21 mouse cellular contexts compared by ENCODE assay signal in genomic region chr1:130804279-130804678, GRCm38 (mm10). TPM values are rescaled to one million over a fixed set of nuclear protein-coding genes. Genes with fewer than 3 reads are reported as not detected.
DNase-seq lines count a peak whose midpoint lies in the region; ATAC-seq and TF ChIP-seq lines count a peak whose summit lies in the region.
"Had no signal": no experiment of that assay in that cellular context is flagged by ENCODE, and none has a peak within 500 bp of the region (broad histone marks: within the 10 kb centered on the region; RNA-seq: fewer than 3 reads in every experiment).

No protein-coding gene starts in this region.

- peak overlapping the region; percentile 27; the same call in 1 of the 2 replicates for H3K4me2 ChIP-seq in heart, embryonic 16.5 days (ENCODE audit: low read depth, low read length)
- no peak overlapping the region for H3K4me2 ChIP-seq in lung, embryonic 16.5 days (ENCODE audit: low read depth, low read length)
- H3K4me2 ChIP-seq: forebrain, embryonic 13.5 days; hindbrain, embryonic 12.5 days; limb, embryonic 13.5 days; liver, embryonic 13.5 days had no signal

- no peak for TF ChIP-seq CTCF in gastrocnemius, adult 2 months (IDR thresholded peaks at IDR 0.05)

- H3K4me1 ChIP-seq in heart, embryonic 16.5 days (ENCODE audit: control insufficient read depth, insufficient read depth, low read length) = peaks cover 12% of the 10 kb centered on the region
- H3K4me1 ChIP-seq in lung, embryonic 16.5 days (replicated peaks; ENCODE audit: control insufficient read depth, insufficient read depth, low read length) = no peaks in the 10 kb centered on the region
- H3K4me1 ChIP-seq: forebrain, embryonic 13.5 days; hindbrain, embryonic 12.5 days; limb, embryonic 13.5 days; liver, embryonic 13.5 days had no signal

- DNase-seq in gastrocnemius, adult 2 months = peak; percentile 43
- no peak for DNase-seq in gastrocnemius, postnatal 4 days (ENCODE audit: low spot score in 2 of 2)
- no peak for DNase-seq in heart, postnatal 14 days
- no peak for DNase-seq in lung, postnatal 10 days
- DNase-seq in gonadal fat pad, adult 2 months (ENCODE audit: low read depth) = peak; percentile 20
- no peak for DNase-seq in urinary bladder, adult 18-20 months (ENCODE audit: low spot score in 2 of 2)
- DNase-seq: adrenal gland, postnatal 14 days; cerebellum, postnatal 10 days; gastrocnemius, postnatal 25 days; liver, embryonic 13.5 days; right cerebral cortex, postnatal 4 days had no signal

- intact Hi-C loops in gastrocnemius, adult 2 months (cut with DNase I) = no loop called here
- intact Hi-C loops in heart, postnatal 14 days (cut with DNase I) = no loop called here

- peak overlapping the region; percentile 40; the same call in 1 of the 2 replicates for H3K27ac ChIP-seq in gastrocnemius, adult 2 months
- H3K27ac ChIP-seq in heart, embryonic 16.5 days (ENCODE audit: low read length) = peak overlapping the region; percentile 45
- no peak overlapping the region for H3K27ac ChIP-seq in lung, embryonic 16.5 days (ENCODE audit: low read length)
- H3K27ac ChIP-seq: forebrain, embryonic 13.5 days; hindbrain, embryonic 12.5 days; limb, embryonic 13.5 days; liver, embryonic 13.5 days had no signal

- WGBS in heart, embryonic 16.5 days = 38% methylated on average over 6 of the region's 6 CpGs
- 43% methylated on average over 6 of the region's 6 CpGs for WGBS in lung, embryonic 16.5 days

- no peak overlapping the region for H3K4me3 ChIP-seq in gastrocnemius, adult 2 months
- no peak overlapping the region for H3K4me3 ChIP-seq in heart, embryonic 16.5 days (ENCODE audit: low read length)
- no peak overlapping the region for H3K4me3 ChIP-seq in lung, embryonic 16.5 days (ENCODE audit: low read length)
- H3K4me3 ChIP-seq: forebrain, embryonic 13.5 days; hindbrain, embryonic 12.5 days; limb, embryonic 13.5 days; liver, embryonic 13.5 days had no signal

- ATAC-seq in heart, embryonic 16.5 days (replicated peaks; ENCODE audit: extremely low read depth, insufficient read depth, low FRiP score) = peak; percentile 84
- peak; percentile 28; the same call in 1 of the 2 replicates for ATAC-seq in lung, embryonic 16.5 days (ENCODE audit: low read depth)
- ATAC-seq: forebrain, embryonic 13.5 days had no signal

- H3K36me3 ChIP-seq in heart, embryonic 16.5 days (ENCODE audit: control insufficient read depth, insufficient read depth) = no peaks in the 10 kb centered on the region
- no peaks in the 10 kb centered on the region for H3K36me3 ChIP-seq in lung, embryonic 16.5 days (ENCODE audit: control insufficient read depth, insufficient read depth, low read length)
- H3K36me3 ChIP-seq: hindbrain, embryonic 12.5 days; limb, embryonic 13.5 days; liver, embryonic 13.5 days had no signal

- peaks cover 3% of the 10 kb centered on the region; the same call in 1 of the 2 replicates for H3K27me3 ChIP-seq in heart, embryonic 16.5 days (ENCODE audit: control insufficient read depth, insufficient read depth, low read length)
- no peaks in the 10 kb centered on the region for H3K27me3 ChIP-seq in lung, embryonic 16.5 days (ENCODE audit: control insufficient read depth, insufficient read depth, low read depth, low read length)
- H3K27me3 ChIP-seq: forebrain, embryonic 13.5 days; hindbrain, embryonic 12.5 days; limb, embryonic 13.5 days; liver, embryonic 13.5 days had no signal

- no peaks in the 10 kb centered on the region for H3K9me3 ChIP-seq in heart, embryonic 16.5 days (replicated peaks; ENCODE audit: control insufficient read depth, low read length)
- no peaks in the 10 kb centered on the region for H3K9me3 ChIP-seq in lung, embryonic 16.5 days (ENCODE audit: control insufficient read depth, low read length)
- H3K9me3 ChIP-seq: forebrain, embryonic 13.5 days; hindbrain, embryonic 12.5 days; limb, embryonic 13.5 days; liver, embryonic 13.5 days had no signal

- H3K9ac ChIP-seq in heart, embryonic 16.5 days (ENCODE audit: low read length) = no peak overlapping the region
- H3K9ac ChIP-seq in lung, embryonic 16.5 days (ENCODE audit: low read length) = no peak overlapping the region
- H3K9ac ChIP-seq: forebrain, embryonic 13.5 days; hindbrain, embryonic 12.5 days; limb, embryonic 13.5 days; liver, embryonic 13.5 days had no signal

RNA-seq across cellular contexts. Expression of gene Fcamr, which starts 3.6 kb away (rescaled TPM):
- under 1 TPM in 1 of 2 experiments, not detected in 1; 0.14 TPM for total RNA-seq in gastrocnemius, adult 2 months (2021)
- not detected for total RNA-seq in gastrocnemius, postnatal 4 days (2021)
- 0.21 TPM in 1 of 2 replicates, not detected in the other for polyA plus RNA-seq in heart, embryonic 16.5 days (2015; fragmentation: Nextera tagmentation; extraction: Ambion mirVana)
- under 1 TPM; 0.17 to 0.41 TPM for total RNA-seq in heart, postnatal 14 days (2021)
- 0.11 TPM in 1 of 2 replicates, not detected in the other for polyA plus RNA-seq in lung, embryonic 16.5 days (2015; fragmentation: Nextera tagmentation; extraction: Ambion mirVana)
- 0.81 and 1.1 TPM in 2 replicates for polyA plus RNA-seq in gonadal fat pad, adult 2 months (2012; rRNA removed)
- total RNA-seq: adrenal gland, postnatal 14 days; gastrocnemius, postnatal 25 days; layer of hippocampus, postnatal 10 days; left cerebral cortex, adult 8-10 months; MEL had no signal
- polyA plus RNA-seq: forebrain, embryonic 13.5 days; hindbrain, embryonic 12.5 days; kidney, embryonic 14.5 days; limb, embryonic 13.5 days; liver, embryonic 13.5 days; neural tube, embryonic 11.5 days had no signal

RNA-seq across cellular contexts. Expression of gene Pigr, which starts 22.2 kb away (rescaled TPM):
- not detected for total RNA-seq in gastrocnemius, adult 2 months (2021)
- under 1 TPM in 1 of 2 experiments, not detected in 1; 0.08 TPM for total RNA-seq in gastrocnemius, postnatal 4 days (2021)
- polyA plus RNA-seq in heart, embryonic 16.5 days (2015; fragmentation: Nextera tagmentation; extraction: Ambion mirVana) = 0.46 TPM in 1 of 2 replicates, not detected in the other
- under 1 TPM in 1 of 2 experiments, not detected in 1; 0.19 TPM for total RNA-seq in heart, postnatal 14 days (2021)
- 0.06 and 0.14 TPM in 2 replicates for polyA plus RNA-seq in lung, embryonic 16.5 days (2015; fragmentation: Nextera tagmentation; extraction: Ambion mirVana)
- polyA plus RNA-seq in gonadal fat pad, adult 2 months (2012; rRNA removed) = 0.28 and 0.70 TPM in 2 replicates
- total RNA-seq: gastrocnemius, postnatal 25 days; layer of hippocampus, postnatal 10 days; MEL had no signal
- polyA plus RNA-seq: forebrain, embryonic 13.5 days; hindbrain, embryonic 12.5 days; kidney, embryonic 14.5 days; limb, embryonic 13.5 days; neural tube, embryonic 11.5 days had no signal

Comparison
In these comparisons a context has a peak if more than half of its experiments do, and no peak if none do; other contexts are left out.
1. DNase-seq: peak in gastrocnemius, adult 2 months (single experiment) and gonadal fat pad, adult 2 months (single experiment); none in gastrocnemius, postnatal 4 days (0 of 2), heart, postnatal 14 days (0 of 2), lung, postnatal 10 days (single experiment) and urinary bladder, adult 18-20 months (0 of 2).